Mouse (Mus musculus) E14TG2a.4 (cell line): ENCODE measurements around the gene Sf3a2.

ENCODE experiments used
- H3K27me3 ChIP-seq: 2 replicates; pipeline ENCODE4 v1.6.1; 2014; ENCODE audit warnings: low read length, control low read depth; ENCODE audit not compliant: insufficient read depth
- H3K36me3 ChIP-seq: 2 replicates; pipeline ENCODE4 v1.6.1; 2014; ENCODE audit warnings: low read length, control low read depth; ENCODE audit not compliant: insufficient read depth
- H3K4me1 ChIP-seq: replicated peaks from 2 replicates; pipeline ENCODE4 v1.6.1; 2014; ENCODE audit warnings: low read depth, low read length, control low read depth
- H3K4me3 ChIP-seq: replicated peaks from 2 replicates; pipeline ENCODE4 v1.5.1; 2014; ENCODE audit warnings: mild to moderate bottlenecking, low read length
- H3K9me3 ChIP-seq: 2 replicates; pipeline ENCODE4 v1.6.1; 2014; ENCODE audit warnings: low read length, control low read depth
- CTCF ChIP-seq: conservative IDR thresholded peaks from 2 replicates; pipeline ENCODE4 v1.5.1; 2014; ENCODE audit warnings: low read length
- NANOG ChIP-seq: IDR thresholded peaks from 2 replicates; pipeline ENCODE4 v1.6.1; 2014; ENCODE audit warnings: borderline replicate concordance, low read length, mixed read lengths
- POU5F1 ChIP-seq: IDR thresholded peaks from 2 replicates; pipeline ENCODE4 v1.6.1; 2014; ENCODE audit warnings: low read length, borderline replicate concordance

Gene Sf3a2

GRCm38 (mm10) chr10:80768365-80768764, 29.6 kb upstream of the Sf3a2 start:
- no peaks in the 10 kb centered on the region for H3K9me3 ChIP-seq
- H3K4me3 ChIP-seq: no peak overlapping the region
- peaks cover 98% of the 10 kb centered on the region for H3K36me3 ChIP-seq
- TF ChIP-seq POU5F1 (no peak), NANOG (no peak), CTCF (no peak)
- H3K4me1 ChIP-seq: peaks cover 45% of the 10 kb centered on the region
- no peaks in the 10 kb centered on the region for H3K27me3 ChIP-seq

DNA sequence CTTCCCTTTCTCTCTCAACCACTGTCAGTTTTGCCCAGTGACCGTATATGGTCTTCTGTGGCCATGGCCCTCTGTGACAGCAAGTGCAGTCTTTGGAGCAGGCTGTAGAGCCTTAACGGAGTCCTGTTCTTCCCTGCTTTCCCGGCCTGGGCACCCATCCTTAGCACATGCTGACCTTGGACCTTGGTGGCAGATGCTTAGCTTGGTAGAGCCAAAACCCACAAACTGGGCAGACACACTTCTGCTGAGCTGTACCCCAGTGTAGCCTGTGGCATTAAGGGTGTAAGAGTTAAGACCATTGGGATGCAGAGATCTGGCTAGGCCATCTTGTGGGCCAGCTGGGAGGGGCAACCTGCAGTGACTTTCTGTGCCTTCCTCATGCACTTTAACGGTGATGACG, 24.2 kb upstream of the Sf3a2 start:
- Histone ChIP-seq H3K4me1 (peaks cover 36% of the 10 kb centered on the region), H3K27me3 (no peaks in the 10 kb centered on the region), H3K36me3 (peaks cover 100% of the 10 kb centered on the region), H3K9me3 (no peaks in the 10 kb centered on the region), H3K4me3 (no peak overlapping the region)
- TF ChIP-seq POU5F1: no peak
- no peak for TF ChIP-seq CTCF
- TF ChIP-seq NANOG: no peak

DNA sequence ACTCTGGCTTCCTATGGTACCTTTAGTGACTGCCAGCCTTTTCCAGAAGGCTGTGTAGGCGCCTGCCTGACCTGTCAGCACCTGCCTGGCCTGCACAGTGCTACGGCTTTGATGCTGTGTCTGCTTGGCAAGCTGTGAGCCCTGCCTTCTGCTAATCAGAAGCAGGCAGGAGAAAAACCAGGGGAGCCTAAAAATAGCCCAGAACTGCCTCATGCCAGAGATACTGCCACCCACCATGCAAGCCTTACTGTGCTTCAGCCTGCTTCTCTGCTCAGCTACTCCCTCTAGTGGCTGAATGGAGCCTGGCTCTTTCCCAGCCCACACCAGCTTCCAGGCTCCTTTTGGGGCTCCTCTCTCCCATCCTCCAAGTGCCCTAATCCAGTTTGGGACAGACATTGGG, 23.4 kb upstream of the Sf3a2 start:
- no peak for TF ChIP-seq NANOG
- peak; percentile 95 for TF ChIP-seq CTCF
- no peak for TF ChIP-seq POU5F1
- H3K36me3 ChIP-seq: peaks cover 100% of the 10 kb centered on the region
- H3K9me3 ChIP-seq: no peaks in the 10 kb centered on the region
- H3K4me1 ChIP-seq: peaks cover 36% of the 10 kb centered on the region
- no peak overlapping the region for H3K4me3 ChIP-seq
- H3K27me3 ChIP-seq: no peaks in the 10 kb centered on the region

- H3K27me3 ChIP-seq: no peaks in the 10 kb centered on the region
- TF ChIP-seq POU5F1 (no peak), NANOG (no peak), CTCF (no peak)
- no peaks in the 10 kb centered on the region for H3K9me3 ChIP-seq
- peaks cover 36% of the 10 kb centered on the region for H3K4me1 ChIP-seq
- H3K36me3 ChIP-seq: peaks cover 100% of the 10 kb centered on the region
- no peak overlapping the region for H3K4me3 ChIP-seq
These were observed 23.0 kb upstream of the Sf3a2 start for GRCm38 (mm10) chr10:80774981-80775380.

DNA sequence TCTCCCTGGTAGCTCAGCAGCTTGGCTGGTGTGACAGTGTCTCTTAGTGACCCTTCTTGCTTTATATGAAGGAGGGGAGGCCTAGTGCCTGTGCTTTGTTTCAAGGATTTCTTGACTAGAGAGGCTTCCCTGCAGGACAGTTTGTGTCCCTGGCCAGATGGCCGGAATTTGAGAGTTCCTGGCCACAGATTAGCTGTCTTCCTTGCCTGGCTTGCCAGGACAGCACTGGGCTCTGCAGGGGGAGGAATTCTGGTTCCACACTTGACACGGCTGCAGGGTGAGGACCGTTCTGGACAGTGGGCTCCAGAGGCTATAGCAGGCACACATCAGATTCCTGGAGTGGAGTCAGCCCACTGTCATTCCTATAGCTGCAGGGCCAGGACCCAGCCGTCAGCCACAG, 22.3 kb upstream of the Sf3a2 start:
- Histone ChIP-seq H3K9me3 (no peaks in the 10 kb centered on the region), H3K27me3 (no peaks in the 10 kb centered on the region), H3K4me1 (peaks cover 36% of the 10 kb centered on the region), H3K4me3 (no peak overlapping the region), H3K36me3 (peaks cover 100% of the 10 kb centered on the region)
- TF ChIP-seq CTCF: no peak
- no peak for TF ChIP-seq POU5F1
- TF ChIP-seq NANOG: no peak

DNA sequence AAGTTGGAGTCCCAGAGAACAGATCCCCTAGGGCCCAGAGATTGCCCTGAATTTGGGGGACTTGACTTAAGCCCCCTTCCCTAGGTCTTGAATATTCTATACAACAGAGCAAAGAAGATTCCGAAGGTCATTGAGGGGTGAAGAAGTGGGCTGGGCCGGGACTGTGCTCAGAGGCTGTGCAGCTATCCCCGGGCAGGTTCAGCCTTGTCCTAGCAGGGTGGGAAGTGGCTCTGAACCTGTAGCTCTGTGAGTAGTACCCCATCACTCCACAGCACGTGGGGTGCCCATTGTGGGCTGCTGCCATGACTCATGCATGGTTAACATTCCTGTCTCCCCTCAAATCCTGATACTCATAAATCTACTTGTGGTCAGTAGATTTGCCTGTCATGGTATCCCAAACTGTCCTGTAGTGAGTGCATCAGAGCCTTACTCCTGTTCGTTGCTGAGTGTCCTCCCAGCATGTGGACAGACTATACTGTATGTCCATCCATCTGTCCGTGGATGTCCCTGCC, 21.6 kb upstream of the Sf3a2 start:
- no peaks in the 10 kb centered on the region for H3K9me3 ChIP-seq
- TF ChIP-seq NANOG: no peak
- TF ChIP-seq CTCF: no peak
- TF ChIP-seq POU5F1: no peak
- H3K36me3 ChIP-seq: peaks cover 100% of the 10 kb centered on the region
- H3K4me3 ChIP-seq: no peak overlapping the region
- peaks cover 36% of the 10 kb centered on the region for H3K4me1 ChIP-seq
- H3K27me3 ChIP-seq: no peaks in the 10 kb centered on the region

DNA sequence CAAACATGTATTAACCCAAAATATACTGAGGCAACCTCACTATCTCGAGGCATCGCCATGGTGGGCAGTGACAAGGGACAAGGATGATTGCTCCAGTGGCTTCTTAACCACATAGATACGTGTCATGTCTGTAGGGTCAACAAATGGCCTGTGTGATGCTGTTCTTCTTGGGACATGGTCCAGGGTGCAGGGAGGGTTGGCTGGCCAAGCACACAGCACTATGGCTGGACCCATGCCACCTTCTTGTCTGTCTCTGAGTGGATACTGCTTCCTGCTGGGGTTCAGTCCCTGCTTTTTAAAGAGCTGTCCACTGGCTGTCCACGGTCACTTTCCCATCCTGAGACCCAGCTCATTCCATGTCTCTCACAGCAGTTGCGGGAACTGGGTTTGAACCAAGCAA, 20.9 kb upstream of the Sf3a2 start:
- TF ChIP-seq CTCF (no peak), NANOG (no peak), POU5F1 (no peak)
- no peaks in the 10 kb centered on the region for H3K27me3 ChIP-seq
- no peaks in the 10 kb centered on the region for H3K9me3 ChIP-seq
- H3K36me3 ChIP-seq: peaks cover 100% of the 10 kb centered on the region
- H3K4me1 ChIP-seq: peaks cover 41% of the 10 kb centered on the region
- H3K4me3 ChIP-seq: no peak overlapping the region

- Histone ChIP-seq H3K36me3 (peaks cover 100% of the 10 kb centered on the region), H3K9me3 (no peaks in the 10 kb centered on the region), H3K4me3 (no peak overlapping the region), H3K27me3 (no peaks in the 10 kb centered on the region), H3K4me1 (peaks cover 51% of the 10 kb centered on the region)
- no peak for TF ChIP-seq NANOG
- no peak for TF ChIP-seq CTCF
- no peak for TF ChIP-seq POU5F1
These were observed 18.4 kb upstream of the Sf3a2 start for GRCm38 (mm10) chr10:80779565-80779964.

DNA sequence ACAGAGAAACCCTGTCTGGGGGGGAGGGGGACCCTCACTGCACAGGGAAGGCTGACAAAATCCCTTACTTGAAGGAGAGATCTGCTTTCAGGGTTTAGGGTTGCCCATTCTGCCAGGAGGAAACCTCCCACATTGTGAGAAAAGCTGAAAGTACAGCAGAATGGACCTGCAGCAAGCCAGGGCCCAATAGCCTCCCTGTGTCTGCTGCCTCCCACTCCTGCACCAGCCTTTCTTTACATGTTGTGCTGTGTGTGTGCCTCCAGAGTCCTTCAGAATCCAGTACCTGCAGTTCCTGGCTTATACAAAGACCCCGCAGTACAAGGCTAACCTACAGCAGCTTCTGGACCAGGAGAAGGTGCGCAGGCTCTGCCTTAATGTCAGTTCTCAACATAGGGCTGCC, 13.7 kb upstream of the Sf3a2 start:
- Histone ChIP-seq H3K4me1 (peaks cover 37% of the 10 kb centered on the region), H3K4me3 (no peak overlapping the region), H3K36me3 (peaks cover 99% of the 10 kb centered on the region), H3K9me3 (no peaks in the 10 kb centered on the region), H3K27me3 (no peaks in the 10 kb centered on the region)
- no peak for TF ChIP-seq CTCF
- TF ChIP-seq NANOG: no peak
- no peak for TF ChIP-seq POU5F1
